Mouse (Mus musculus): Measurements from ENCODE around the gene Chchd3.
A peak's percentile ranks its signal among the peaks of the same experiment; 100 is the strongest.

The Chchd3 gene

GRCm38 (mm10) chr6:32922391-32922790 is 137.7 kb downstream of the Chchd3 start:
- DNase-seq, result no peak

- peak; percentile 25 for DNase-seq
Measured at GRCm38 (mm10) chr6:32920091-32920490, 140.0 kb downstream of the Chchd3 start.

- no peak for DNase-seq
Measured at GRCm38 (mm10) chr6:32910692-32911091, 149.4 kb downstream of the Chchd3 start.

- DNase-seq, result no peak
Measured at GRCm38 (mm10) chr6:32899061-32899460, 161.0 kb downstream of the Chchd3 start.

- DNase-seq, result no peak
Measured at GRCm38 (mm10) chr6:32894100-32894499, 166.0 kb downstream of the Chchd3 start.

- DNase-seq, result no peak
Measured at GRCm38 (mm10) chr6:32890726-32891125, 169.3 kb downstream of the Chchd3 start.

GRCm38 (mm10) chr6:32888894-32889529 is 171.0 kb downstream of the Chchd3 start:
- DNase-seq, result no peak

GRCm38 (mm10) chr6:32878586-32878985 is 181.5 kb downstream of the Chchd3 start:
- DNase-seq, result peak; percentile 10

GRCm38 (mm10) chr6:32874176-32874575 is 185.9 kb downstream of the Chchd3 start:
- no peak for DNase-seq

GRCm38 (mm10) chr6:32872805-32873204 is 187.3 kb downstream of the Chchd3 start:
- no peak for DNase-seq

GRCm38 (mm10) chr6:32850960-32851359 is 209.1 kb downstream of the Chchd3 start:
- no peak for DNase-seq

GRCm38 (mm10) chr6:32848974-32849373 is 211.1 kb downstream of the Chchd3 start:
- DNase-seq, result no peak

- no peak for DNase-seq
Measured at GRCm38 (mm10) chr6:32845463-32845862, 214.6 kb downstream of the Chchd3 start.

- no peak for DNase-seq
Measured at GRCm38 (mm10) chr6:32837939-32838301, 222.1 kb downstream of the Chchd3 start.

- DNase-seq, result peak; percentile 11
Measured at GRCm38 (mm10) chr6:32837165-32837938, 222.7 kb downstream of the Chchd3 start.

- DNase-seq, result no peak
Measured at GRCm38 (mm10) chr6:32823856-32824620, 236.0 kb downstream of the Chchd3 start.

- no peak for DNase-seq
Measured at GRCm38 (mm10) chr6:32818961-32819360, 241.1 kb downstream of the Chchd3 start.

- DNase-seq, result no peak
Measured at GRCm38 (mm10) chr6:32808796-32809195, 251.3 kb downstream of the Chchd3 start.

GRCm38 (mm10) chr6:32807771-32808170 is 252.3 kb downstream of the Chchd3 start:
- no peak for DNase-seq

- DNase-seq, result no peak
Measured at GRCm38 (mm10) chr6:32803646-32804045, 256.4 kb downstream of the Chchd3 start.

GRCm38 (mm10) chr6:32801776-32802175 is 258.3 kb downstream of the Chchd3 start:
- no peak for DNase-seq

GRCm38 (mm10) chr6:32797525-32797924 is 262.5 kb downstream of the Chchd3 start:
- no peak for DNase-seq

GRCm38 (mm10) chr6:32795653-32796500 is 264.2 kb downstream of the Chchd3 start:
- DNase-seq, result no peak

Measured in right cerebral cortex, postnatal 14 days (tissue).